Mouse (Mus musculus): Measurements from ENCODE around the gene Phlpp2. TPM values are rescaled to one million over a fixed set of nuclear protein-coding genes. Genes with fewer than 3 reads are reported as not detected.

Gene Phlpp2
- polyA plus RNA-seq, 1 experiment from 2014 or later: 3.2 TPM

DNA sequence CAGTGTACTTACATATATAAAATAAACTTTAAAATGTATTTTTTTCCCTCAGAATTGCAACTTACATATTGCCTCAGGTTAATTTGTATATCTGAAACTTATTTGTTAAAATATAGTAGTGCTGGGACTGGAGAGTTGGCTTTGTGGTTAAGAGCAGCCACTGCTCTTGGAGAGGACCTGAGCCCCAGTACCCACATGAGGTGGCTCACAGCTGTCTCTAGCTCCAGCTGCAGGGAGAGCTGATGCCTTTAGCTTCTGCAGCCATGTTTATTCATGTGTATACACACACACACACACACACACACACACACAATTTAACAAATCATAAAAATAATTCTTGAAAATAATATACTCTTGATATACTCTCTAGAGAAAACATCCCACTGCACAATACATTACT lies 34.0 kb downstream of the Phlpp2 start:
- Histone ChIP-seq H3K9me3 (replicated peaks) (no peaks in the 10 kb centered on the region), H3K27me3 (no peaks in the 10 kb centered on the region), H3K27ac (replicated peaks) (no peak overlapping the region), H3K36me3 (replicated peaks) (peaks cover 59% of the 10 kb centered on the region), H3K9ac (no peak overlapping the region), H3K4me2 (no peak overlapping the region), H3K4me1 (replicated peaks) (0 out of 2 replicates have a peak, but pooled peaks cover 6% of the 10 kb centered on the region), H3K4me3 (replicated peaks) (no peak overlapping the region)
- ATAC-seq (ENCODE audit: insufficient read depth): no peak

GRCm38 (mm10) chr8:109903909-109904469 lies 35.6 kb downstream of the Phlpp2 start:
- no peak overlapping the region for H3K4me2 ChIP-seq
- H3K4me3 ChIP-seq (replicated peaks): no peak overlapping the region
- no peak overlapping the region for H3K9ac ChIP-seq
- no peak for ATAC-seq (ENCODE audit: insufficient read depth)
- no peaks in the 10 kb centered on the region for H3K27me3 ChIP-seq
- 77% methylated on average over 10 of the region's 10 CpGs for WGBS (ENCODE audit: insufficient replicate concordance)
- H3K4me1 ChIP-seq (replicated peaks): 0 out of 2 replicates have a peak, but pooled peaks cover 6% of the 10 kb centered on the region
- no peaks in the 10 kb centered on the region for H3K9me3 ChIP-seq (replicated peaks)
- peaks cover 72% of the 10 kb centered on the region for H3K36me3 ChIP-seq (replicated peaks)
- no peak overlapping the region for H3K27ac ChIP-seq (replicated peaks)

DNA sequence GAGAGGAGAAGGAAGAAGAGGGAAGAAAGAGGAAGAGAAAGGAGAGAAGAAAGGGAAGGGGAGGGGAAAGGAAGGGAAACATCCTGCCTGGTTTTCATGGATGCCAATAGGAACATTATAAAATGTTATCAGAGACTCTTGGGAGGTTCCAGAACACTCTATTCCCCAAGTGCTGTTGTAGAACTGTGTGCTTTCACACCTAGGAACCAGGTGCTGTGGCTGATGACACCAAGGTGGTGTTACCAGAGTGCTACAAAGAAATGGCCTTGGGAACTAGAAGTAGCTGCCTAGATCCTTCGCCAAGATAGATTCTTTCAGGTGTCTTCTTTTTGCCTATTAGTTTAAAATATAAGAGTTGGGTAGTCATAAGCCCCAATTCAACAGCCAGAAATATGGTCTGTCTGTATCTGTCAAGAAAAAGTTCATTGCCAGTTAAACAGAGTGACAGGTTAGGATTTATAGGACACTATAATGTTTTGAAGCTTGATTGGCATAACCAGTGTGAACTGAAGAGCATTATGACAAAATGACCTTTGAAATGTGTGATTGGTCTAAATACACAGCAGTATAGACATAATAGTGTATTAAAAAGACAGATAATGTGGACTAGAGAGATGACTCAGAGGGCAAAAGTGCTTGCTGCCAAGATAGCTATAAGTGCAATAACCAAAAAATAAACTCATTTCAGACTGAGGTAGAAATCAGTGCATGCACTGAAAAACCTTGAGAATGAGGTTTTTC lies 36.8 kb downstream of the Phlpp2 start:
- ATAC-seq (ENCODE audit: insufficient read depth): no peak
- no peak overlapping the region for H3K4me2 ChIP-seq
- 0 out of 2 replicates have a peak, but pooled peaks cover 6% of the 10 kb centered on the region for H3K4me1 ChIP-seq (replicated peaks)
- no peaks in the 10 kb centered on the region for H3K9me3 ChIP-seq (replicated peaks)
- H3K27me3 ChIP-seq: no peaks in the 10 kb centered on the region
- no peak overlapping the region for H3K9ac ChIP-seq
- no peak overlapping the region for H3K4me3 ChIP-seq (replicated peaks)
- H3K36me3 ChIP-seq (replicated peaks): peaks cover 79% of the 10 kb centered on the region
- no peak overlapping the region for H3K27ac ChIP-seq (replicated peaks)
- 77% methylated on average over 1 of the region's 1 CpGs for WGBS (ENCODE audit: insufficient replicate concordance)

DNA sequence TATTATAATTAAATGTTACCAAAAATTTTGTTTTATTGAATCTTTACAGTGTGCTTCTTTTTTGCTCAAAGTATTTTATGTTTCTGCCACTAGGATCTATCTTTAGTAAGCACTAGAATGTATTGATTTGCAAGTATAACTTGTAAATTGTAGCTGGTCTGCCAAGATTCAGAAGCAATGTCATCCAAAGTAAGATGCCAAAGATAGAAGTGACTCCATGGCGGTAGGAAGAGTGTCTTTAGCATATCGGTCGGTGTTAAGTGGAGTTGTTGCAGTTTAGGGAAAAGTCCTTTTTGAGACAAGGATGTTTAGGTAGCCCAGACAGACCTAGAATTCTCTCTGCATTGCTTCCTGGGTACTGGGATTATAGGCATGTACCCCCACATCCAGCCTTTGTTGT lies 38.6 kb downstream of the Phlpp2 start:
- Histone ChIP-seq H3K4me3 (replicated peaks) (no peak overlapping the region), H3K9me3 (replicated peaks) (no peaks in the 10 kb centered on the region), H3K36me3 (replicated peaks) (peaks cover 78% of the 10 kb centered on the region), H3K9ac (no peak overlapping the region), H3K27ac (replicated peaks) (no peak overlapping the region), H3K4me2 (no peak overlapping the region), H3K4me1 (replicated peaks) (0 out of 2 replicates have a peak, but pooled peaks cover 6% of the 10 kb centered on the region), H3K27me3 (no peaks in the 10 kb centered on the region)
- no peak for ATAC-seq (ENCODE audit: insufficient read depth)
- WGBS (ENCODE audit: insufficient replicate concordance): 90% methylated on average over 3 of the region's 3 CpGs

DNA sequence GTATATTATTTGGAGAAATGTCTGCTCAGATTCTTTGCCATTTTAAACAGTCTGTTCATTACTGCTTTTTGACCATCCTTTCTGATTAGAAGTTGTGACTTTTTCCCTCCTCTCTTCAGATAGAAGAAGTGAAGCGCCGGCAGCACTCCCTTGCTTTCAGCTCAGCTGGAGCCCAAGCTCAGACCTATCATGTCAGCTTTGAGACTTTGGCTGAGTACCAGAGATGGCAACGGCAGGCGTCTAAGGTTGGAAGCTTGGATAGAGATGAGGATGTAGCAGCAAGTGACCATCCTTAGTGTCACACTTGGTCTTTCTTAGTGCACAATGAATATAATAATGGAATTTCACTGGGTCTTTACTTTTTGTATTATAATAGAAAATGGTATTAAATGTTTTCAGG lies 39.0 kb downstream of the Phlpp2 start:
- H3K4me2 ChIP-seq: no peak overlapping the region
- H3K36me3 ChIP-seq (replicated peaks): peaks cover 80% of the 10 kb centered on the region
- no peak overlapping the region for H3K4me3 ChIP-seq (replicated peaks)
- WGBS (ENCODE audit: insufficient replicate concordance): 88% methylated on average over 4 of the region's 4 CpGs
- no peak for ATAC-seq (ENCODE audit: insufficient read depth)
- H3K27me3 ChIP-seq: no peaks in the 10 kb centered on the region
- no peak overlapping the region for H3K27ac ChIP-seq (replicated peaks)
- H3K4me1 ChIP-seq (replicated peaks): 0 out of 2 replicates have a peak, but pooled peaks cover 6% of the 10 kb centered on the region
- no peak overlapping the region for H3K9ac ChIP-seq
- H3K9me3 ChIP-seq (replicated peaks): no peaks in the 10 kb centered on the region

GRCm38 (mm10) chr8:109917277-109917676 lies 48.9 kb downstream of the Phlpp2 start:
- H3K4me2 ChIP-seq: no peak overlapping the region
- no peak overlapping the region for H3K9ac ChIP-seq
- ATAC-seq (ENCODE audit: insufficient read depth): peak; percentile 56
- 45% methylated on average over 4 of the region's 4 CpGs for WGBS (ENCODE audit: insufficient replicate concordance)
- no peaks in the 10 kb centered on the region for H3K27me3 ChIP-seq
- no peak overlapping the region for H3K27ac ChIP-seq (replicated peaks)
- H3K4me3 ChIP-seq (replicated peaks): no peak overlapping the region
- no peaks in the 10 kb centered on the region for H3K4me1 ChIP-seq (replicated peaks)
- H3K9me3 ChIP-seq (replicated peaks): no peaks in the 10 kb centered on the region
- H3K36me3 ChIP-seq (replicated peaks): peaks cover 96% of the 10 kb centered on the region

DNA sequence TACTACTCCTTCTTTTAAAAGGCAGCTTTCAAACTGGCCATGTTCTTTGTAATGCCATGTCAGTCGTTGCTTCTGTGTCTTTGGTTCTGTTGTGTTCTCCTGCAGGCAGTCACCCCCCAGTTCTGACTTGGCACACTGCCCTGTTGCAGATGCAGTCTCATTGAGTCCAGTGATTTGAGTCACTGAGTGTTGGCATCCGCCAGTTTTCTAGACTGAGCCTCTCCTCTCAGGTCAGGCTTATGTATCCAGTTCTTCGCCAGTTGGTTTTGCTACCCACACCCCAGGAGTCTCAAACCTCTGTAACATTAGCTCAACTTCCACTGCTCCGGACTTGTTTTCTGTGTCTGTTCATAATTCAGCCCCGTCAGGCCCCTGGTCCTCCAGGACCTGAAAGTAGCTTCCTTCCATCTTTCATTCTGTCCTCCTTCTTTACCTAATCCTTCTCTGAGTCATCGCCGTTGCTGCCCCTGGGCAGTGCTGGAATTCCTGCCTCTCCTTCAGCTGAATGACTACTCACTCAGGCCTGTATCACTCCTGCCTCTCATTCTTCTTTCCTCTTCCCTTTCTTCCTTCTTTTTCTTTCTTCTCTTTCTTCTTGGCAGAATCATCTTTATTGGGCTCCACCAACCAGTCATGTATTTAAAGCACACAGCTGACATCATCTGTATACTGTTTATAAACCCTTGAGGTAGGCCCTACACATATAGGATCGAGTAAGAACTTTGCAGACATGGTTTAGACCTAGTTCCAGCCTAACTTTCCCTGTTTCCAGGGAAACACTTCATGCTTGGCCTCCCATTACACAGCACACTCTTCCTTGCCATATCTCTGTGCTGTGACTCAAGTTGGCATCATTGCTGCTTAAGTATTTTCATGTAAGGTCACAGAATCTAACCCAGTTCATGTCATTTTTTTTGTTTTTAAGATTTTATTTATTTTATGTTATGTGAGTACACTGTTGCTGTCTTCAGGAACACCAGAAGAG lies 52.4 kb downstream of the Phlpp2 start:
- Histone ChIP-seq H3K27ac (replicated peaks) (no peak overlapping the region), H3K9ac (no peak overlapping the region), H3K9me3 (replicated peaks) (no peaks in the 10 kb centered on the region), H3K4me1 (replicated peaks) (no peaks in the 10 kb centered on the region), H3K27me3 (no peaks in the 10 kb centered on the region), H3K4me3 (replicated peaks) (no peak overlapping the region), H3K4me2 (no peak overlapping the region), H3K36me3 (replicated peaks) (peaks cover 86% of the 10 kb centered on the region)
- 87% methylated on average over 8 of the region's 8 CpGs for WGBS (ENCODE audit: insufficient replicate concordance)
- no peak for ATAC-seq (ENCODE audit: insufficient read depth)

DNA sequence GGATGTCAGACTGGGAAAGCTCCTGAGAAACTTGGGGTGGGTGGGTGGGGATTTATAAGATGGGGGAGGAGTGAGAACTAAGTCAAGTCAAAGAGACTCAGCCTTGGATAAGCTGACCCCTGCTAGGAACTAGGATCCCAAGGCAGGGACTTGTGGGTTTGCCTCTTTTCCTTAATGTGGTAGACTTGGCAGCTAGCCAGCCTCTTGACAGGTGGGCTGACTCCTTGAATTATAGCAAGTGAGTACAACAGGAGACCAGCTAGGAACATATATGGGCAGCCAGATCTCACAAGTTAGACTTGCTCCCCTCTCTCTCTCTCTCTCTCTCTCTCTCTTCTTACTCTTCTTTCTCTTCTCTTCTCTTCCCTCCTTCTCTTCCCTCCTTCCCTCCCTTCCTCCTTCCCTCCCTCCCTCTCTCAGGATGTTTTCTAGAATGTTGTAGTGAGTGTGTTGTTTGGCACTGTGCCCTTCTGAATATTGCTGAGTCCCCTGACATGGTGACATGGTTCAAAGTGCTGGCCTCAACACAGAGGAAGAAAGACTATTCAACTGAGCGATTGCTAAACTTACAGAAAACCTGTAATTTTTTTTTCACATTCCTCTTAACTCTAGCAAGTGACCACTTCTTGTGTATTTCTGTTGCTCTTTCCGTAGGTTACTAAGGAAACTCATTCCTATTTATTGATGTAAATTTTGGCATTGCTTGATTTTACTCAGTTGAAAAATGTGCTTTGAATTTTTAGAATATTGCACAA lies 73.4 kb downstream of the Phlpp2 start:
- Histone ChIP-seq H3K4me2 (no peak overlapping the region), H3K4me1 (replicated peaks) (peaks cover 7% of the 10 kb centered on the region; the same call in 1 of the 2 replicates), H3K4me3 (replicated peaks) (no peak overlapping the region), H3K9me3 (replicated peaks) (no peaks in the 10 kb centered on the region), H3K27me3 (peaks cover 9% of the 10 kb centered on the region), H3K9ac (no peak overlapping the region), H3K27ac (replicated peaks) (no peak overlapping the region), H3K36me3 (replicated peaks) (peaks cover 63% of the 10 kb centered on the region)
- no peak for ATAC-seq (ENCODE audit: insufficient read depth)
- 79% methylated on average over 2 of the region's 2 CpGs for WGBS (ENCODE audit: insufficient replicate concordance)

GRCm38 (mm10) chr8:109945153-109945632 lies 76.9 kb downstream of the Phlpp2 start:
- no peak overlapping the region for H3K4me3 ChIP-seq (replicated peaks)
- H3K4me1 ChIP-seq (replicated peaks): peaks cover 16% of the 10 kb centered on the region; the same call in 1 of the 2 replicates
- H3K27me3 ChIP-seq: peaks cover 42% of the 10 kb centered on the region
- no peak overlapping the region for H3K9ac ChIP-seq
- no peak for ATAC-seq (ENCODE audit: insufficient read depth)
- no peak overlapping the region for H3K4me2 ChIP-seq
- no peaks in the 10 kb centered on the region for H3K9me3 ChIP-seq (replicated peaks)
- peaks cover 35% of the 10 kb centered on the region for H3K36me3 ChIP-seq (replicated peaks)
- 65% methylated on average over 9 of the region's 9 CpGs for WGBS (ENCODE audit: insufficient replicate concordance)
- no peak overlapping the region for H3K27ac ChIP-seq (replicated peaks)

- no peak overlapping the region for H3K4me3 ChIP-seq (replicated peaks)
- H3K4me1 ChIP-seq (replicated peaks): peaks cover 16% of the 10 kb centered on the region; the same call in 1 of the 2 replicates
- ATAC-seq (ENCODE audit: insufficient read depth): no peak
- no peak overlapping the region for H3K4me2 ChIP-seq
- peaks cover 47% of the 10 kb centered on the region for H3K27me3 ChIP-seq
- 71% methylated on average over 7 of the region's 7 CpGs for WGBS (ENCODE audit: insufficient replicate concordance)
- H3K9ac ChIP-seq: no peak overlapping the region
- H3K9me3 ChIP-seq (replicated peaks): no peaks in the 10 kb centered on the region
- H3K27ac ChIP-seq (replicated peaks): no peak overlapping the region
- peaks cover 30% of the 10 kb centered on the region for H3K36me3 ChIP-seq (replicated peaks)
Measured at GRCm38 (mm10) chr8:109945694-109946093, 77.4 kb downstream of the Phlpp2 start.
